Mouse (Mus musculus) midbrain, embryonic 14.5 days (tissue): ENCODE measurements around the gene Asap3. TPM values are rescaled to one million over a fixed set of nuclear protein-coding genes. Genes with fewer than 3 reads are reported as not detected.

Experiments
- ATAC-seq: fragments of 200-750 bp; cut with Nextera tagmentation; 2 replicates; pipeline ENCODE4 v1.8.0; 2017; ENCODE audit warnings: moderate number of reproducible peaks, moderate library complexity; ENCODE audit not compliant: low FRiP score, low TSS enrichment
- DNase-seq: peaks from one replicate; pipeline ENCODE4 v3.0.0-alpha.2; 2015
- H3K27ac ChIP-seq: fragments of 300-500 bp; sonication (generic); replicated peaks from 2 replicates; pipeline ENCODE4 v1.5.1; 2014; ENCODE audit warnings: mild to moderate bottlenecking, low read depth, low read length, moderate library complexity
- H3K27me3 ChIP-seq: fragments of 300-500 bp; sonication (generic); 2 replicates; pipeline ENCODE4 v1.6.1; 2014; ENCODE audit warnings: low read length, control low read depth, mixed read lengths; ENCODE audit not compliant: control insufficient read depth, insufficient read depth
- H3K36me3 ChIP-seq: fragments of 300-500 bp; sonication (generic); 2 replicates; pipeline ENCODE4 v1.6.1; 2014; ENCODE audit warnings: low read length, control low read depth; ENCODE audit not compliant: control insufficient read depth, insufficient read depth
- H3K4me1 ChIP-seq: fragments of 300-500 bp; sonication (generic); 2 replicates; pipeline ENCODE4 v1.6.1; 2014; ENCODE audit warnings: mild to moderate bottlenecking, antibody characterized with exemption, low read length, control low read depth; ENCODE audit not compliant: control insufficient read depth, insufficient read depth
- H3K4me2 ChIP-seq: fragments of 300-500 bp; sonication (generic); 2 replicates; pipeline ENCODE4 v1.6.1; 2014; ENCODE audit warnings: mild to moderate bottlenecking, low read length, moderate library complexity
- H3K4me3 ChIP-seq: fragments of 300-500 bp; sonication (generic); replicated peaks from 2 replicates; pipeline ENCODE4 v1.5.1; 2014; ENCODE audit warnings: low read depth, low read length
- H3K9ac ChIP-seq: fragments of 300-500 bp; sonication (generic); replicated peaks from 2 replicates; pipeline ENCODE4 v1.6.1; 2014; ENCODE audit warnings: mild to moderate bottlenecking, low read length, moderate library complexity
- H3K9me3 ChIP-seq: fragments of 300-500 bp; sonication (generic); 2 replicates; pipeline ENCODE4 v1.6.1; 2016; ENCODE audit warnings: low read length, control low read depth, mixed read lengths; ENCODE audit not compliant: control insufficient read depth
- WGBS: fragments of 180-500 bp; shearing (Covaris S2); extraction: QIAGEN DNeasy Blood & Tissue Kit; methylation state at CpG from one replicate; pipeline ENCODE4 v1.1.7; 2014; 5-methylcytosine and 5-hydroxymethylcytosine counted together
- polyA plus RNA-seq: library from polyadenylated mRNA; unstranded; fragments of >200 nt; fragmentation: Nextera tagmentation; extraction: Ambion mirVana; gene quantifications from 2 replicates; pipeline ENCODE4 v1.2.1, GENCODE M21; 2014

The Asap3 gene
- polyA plus RNA-seq, 1 experiment from 2014 or later = 3.4 TPM

- WGBS = 25% methylated on average over 8 of the region's 8 CpGs
These were observed 34.8 kb downstream of the Asap3 start for GRCm38 (mm10) chr4:136240955-136241354.

GRCm38 (mm10) chr4:136242065-136242703 is 36.0 kb downstream of the Asap3 start:
- Histone ChIP-seq H3K27me3 (peaks cover 34% of the 10 kb centered on the region), H3K4me3 (no peak overlapping the region), H3K4me2 (no peak overlapping the region), H3K27ac (no peak overlapping the region), H3K36me3 (no peaks in the 10 kb centered on the region), H3K9ac (no peak overlapping the region), H3K9me3 (no peaks in the 10 kb centered on the region), H3K4me1 (no peaks in the 10 kb centered on the region)
- DNase-seq = peak; percentile 46
- WGBS = 47% methylated on average over 8 of the region's 8 CpGs
- ATAC-seq = no peak

More at GRCm38 (mm10) chr4:136240955-136241354, 34.8 kb downstream of the Asap3 start:
- Histone ChIP-seq H3K27me3 (peaks cover 21% of the 10 kb centered on the region), H3K4me2 (no peak overlapping the region), H3K36me3 (no peaks in the 10 kb centered on the region), H3K9me3 (no peaks in the 10 kb centered on the region), H3K9ac (no peak overlapping the region), H3K4me1 (no peaks in the 10 kb centered on the region), H3K27ac (no peak overlapping the region), H3K4me3 (no peak overlapping the region)
- ATAC-seq (no peak), DNase-seq (no peak)

GRCm38 (mm10) chr4:136242728-136243127 is 36.6 kb downstream of the Asap3 start:
- Histone ChIP-seq H3K27me3 (peaks cover 38% of the 10 kb centered on the region), H3K36me3 (no peaks in the 10 kb centered on the region), H3K9ac (no peak overlapping the region), H3K4me1 (peaks cover 4% of the 10 kb centered on the region; the same call in 1 of the 2 replicates), H3K27ac (no peak overlapping the region), H3K9me3 (no peaks in the 10 kb centered on the region), H3K4me2 (no peak overlapping the region), H3K4me3 (no peak overlapping the region)
- DNase-seq = no peak
- 89% methylated on average over 7 of the region's 7 CpGs for WGBS
- ATAC-seq = no peak

DNA sequence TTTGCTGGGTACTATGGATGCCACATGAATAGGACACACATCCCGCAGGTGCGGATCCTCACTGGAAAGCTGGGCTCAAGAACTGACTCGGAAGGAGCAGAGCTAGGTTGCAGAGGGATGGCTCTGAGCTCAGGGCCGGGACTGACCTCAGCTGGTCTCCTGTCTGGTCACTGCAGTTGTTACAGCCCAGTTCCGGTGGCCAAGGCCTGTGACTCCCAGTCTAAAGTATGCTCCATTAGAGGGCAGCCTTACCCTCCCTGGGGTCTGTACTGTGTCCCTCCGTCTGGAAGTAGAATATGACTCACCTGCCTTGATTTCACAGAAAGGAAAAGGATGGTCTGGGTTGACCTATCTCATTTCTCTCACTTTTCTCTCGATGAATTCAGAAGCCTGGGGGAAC is 38.0 kb downstream of the Asap3 start:
- H3K4me2 ChIP-seq = no peak overlapping the region
- ATAC-seq = no peak
- H3K4me1 ChIP-seq = peaks cover 18% of the 10 kb centered on the region
- no peak overlapping the region for H3K27ac ChIP-seq
- no peak overlapping the region for H3K4me3 ChIP-seq
- no peaks in the 10 kb centered on the region for H3K36me3 ChIP-seq
- no peaks in the 10 kb centered on the region for H3K9me3 ChIP-seq
- 66% methylated on average over 7 of the region's 7 CpGs for WGBS
- no peak overlapping the region for H3K9ac ChIP-seq
- no peak for DNase-seq
- peaks cover 38% of the 10 kb centered on the region for H3K27me3 ChIP-seq

GRCm38 (mm10) chr4:136245681-136246080 is 39.5 kb downstream of the Asap3 start:
- Histone ChIP-seq H3K4me1 (peaks cover 18% of the 10 kb centered on the region), H3K9me3 (no peaks in the 10 kb centered on the region), H3K36me3 (no peaks in the 10 kb centered on the region), H3K4me2 (no peak overlapping the region), H3K27me3 (peaks cover 52% of the 10 kb centered on the region), H3K27ac (no peak overlapping the region), H3K4me3 (no peak overlapping the region), H3K9ac (no peak overlapping the region)
- DNase-seq = no peak
- ATAC-seq = no peak
- WGBS = 33% methylated on average over 5 of the region's 5 CpGs

DNA sequence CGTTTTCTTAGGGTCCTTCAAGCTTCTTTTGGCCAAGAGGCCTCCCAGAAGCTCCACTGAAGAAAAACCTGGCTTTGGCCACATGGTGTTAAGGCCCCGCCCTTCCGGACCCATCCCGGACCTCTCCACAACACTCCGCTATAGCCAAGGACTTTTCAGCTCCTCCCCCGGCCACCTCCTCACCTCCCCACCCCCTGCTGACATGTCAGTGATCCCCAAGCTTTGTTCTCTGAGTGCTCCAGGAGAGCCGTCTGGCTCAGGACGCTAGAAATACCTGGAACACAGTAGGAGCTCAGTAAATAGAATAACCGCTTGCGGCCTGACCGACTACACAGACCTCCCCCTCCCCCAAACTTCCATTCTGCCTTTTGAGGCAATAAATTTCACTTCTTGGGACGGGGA is 40.4 kb downstream of the Asap3 start:
- Histone ChIP-seq H3K36me3 (no peaks in the 10 kb centered on the region), H3K4me3 (no peak overlapping the region), H3K9ac (no peak overlapping the region), H3K27me3 (peaks cover 52% of the 10 kb centered on the region), H3K27ac (no peak overlapping the region), H3K4me2 (no peak overlapping the region), H3K9me3 (no peaks in the 10 kb centered on the region), H3K4me1 (peaks cover 18% of the 10 kb centered on the region)
- ATAC-seq (no peak), DNase-seq (peak; percentile 19)
- WGBS = 4% methylated on average over 12 of the region's 12 CpGs

DNA sequence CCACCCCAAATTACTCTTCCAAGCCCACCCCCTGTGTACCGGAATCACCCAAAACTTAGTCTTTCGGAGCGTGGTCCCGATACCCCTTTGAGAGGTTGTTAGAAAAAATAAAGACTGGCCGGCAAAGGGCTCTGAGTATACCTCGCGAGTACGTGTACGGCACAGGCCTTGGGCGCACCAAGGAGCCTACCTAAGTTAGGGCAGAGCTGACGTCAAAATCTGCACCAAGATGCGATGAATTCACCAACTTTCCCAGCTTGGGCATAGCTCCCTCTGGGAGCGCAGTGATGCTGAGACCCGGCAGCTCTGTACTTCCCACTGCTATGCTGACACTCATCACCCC is 41.2 kb downstream of the Asap3 start:
- Histone ChIP-seq H3K9me3 (no peaks in the 10 kb centered on the region), H3K4me2 (peak overlapping the region; percentile 57), H3K27ac (no peak overlapping the region), H3K9ac (0 out of 2 replicates have a peak overlapping the region, but pooled peaks have one; percentile 16), H3K36me3 (no peaks in the 10 kb centered on the region), H3K4me3 (peak overlapping the region; percentile 28), H3K4me1 (peaks cover 18% of the 10 kb centered on the region), H3K27me3 (peaks cover 52% of the 10 kb centered on the region)
- WGBS = 1% methylated on average over 14 of the region's 14 CpGs
- no peak for ATAC-seq
- DNase-seq = peak; percentile 36

GRCm38 (mm10) chr4:136247729-136248463 is 41.7 kb downstream of the Asap3 start, which contains the start of gene Tcea3:
Tcea3 (plus strand) TSS chr4:136247729.
- ATAC-seq = no peak
- Histone ChIP-seq H3K27ac (no peak within 1 kb of the TSS), H3K9ac (peak within 1 kb of the TSS; percentile 16; the same call in 1 of the 2 replicates), H3K9me3 (no peaks in the 10 kb centered on the region), H3K4me2 (peak within 1 kb of the TSS; percentile 57), H3K36me3 (no peaks in the 10 kb centered on the region), H3K27me3 (peaks cover 52% of the 10 kb centered on the region), H3K4me1 (peaks cover 18% of the 10 kb centered on the region), H3K4me3 (peak within 1 kb of the TSS; percentile 28)
- WGBS = under 1% methylated on average over 46 of the region's 46 CpGs
- DNase-seq = peak; percentile 21
